Mouse (Mus musculus) megakaryocyte, adult 5-6 weeks (primary cell): ENCODE measurements around the gene Hsd17b2. TPM values are rescaled to one million over a fixed set of nuclear protein-coding genes. Genes with fewer than 3 reads are reported as not detected.
A peak's percentile ranks its signal among the peaks of the same experiment; 100 is the strongest.
"Not testable (repeated sequence)": the region's sequence is repeated elsewhere in the genome, so short reads cannot be mapped to it uniquely, and the experiment has no call there.

Experiments used
- ATAC-seq: 2 replicates; pipeline ENCODE4 v1.8.0; 2016; ENCODE audit warnings: mild to moderate bottlenecking, inconsistent platforms; ENCODE audit not compliant: poor library complexity, severe bottlenecking
- total RNA-seq, 2 experiments: library from RNA; stranded (forward) in 1 of 2; stranded (reverse) in 1 of 2; fragments of 153-499, 151-499 nt in 1 of 2; fragments of 221-1000, 200-1000 nt in 1 of 2; gene quantifications; 2 replicates each; pipeline versions ENCODE4 v1.2.3 to v1.2.4; 2015 to 2017

Hsd17b2 gene
- total RNA-seq, 2 experiments from 2014 or later = not detected

- no peak for ATAC-seq
Measured at GRCm38 (mm10) chr8:117712226-117712625, 10.5 kb downstream of the Hsd17b2 start.

GRCm38 (mm10) chr8:117714604-117715003, 12.9 kb downstream of the Hsd17b2 start:
- no peak for ATAC-seq

GRCm38 (mm10) chr8:117715896-117716295, 14.2 kb downstream of the Hsd17b2 start:
- no peak for ATAC-seq

GRCm38 (mm10) chr8:117718152-117718860, 16.6 kb downstream of the Hsd17b2 start:
- ATAC-seq = no peak

GRCm38 (mm10) chr8:117726467-117726866, 24.8 kb downstream of the Hsd17b2 start:
- peak; percentile 66 for ATAC-seq

GRCm38 (mm10) chr8:117727561-117727960, 25.9 kb downstream of the Hsd17b2 start:
- ATAC-seq = no peak

- ATAC-seq = 0 out of 2 replicates have a peak, but pooled peaks have one; percentile 52
Measured at GRCm38 (mm10) chr8:117728234-117728633, 26.5 kb downstream of the Hsd17b2 start.

GRCm38 (mm10) chr8:117730980-117731379, 29.3 kb downstream of the Hsd17b2 start:
- no peak for ATAC-seq

GRCm38 (mm10) chr8:117736657-117737175, 35.0 kb downstream of the Hsd17b2 start:
- no peak for ATAC-seq

- not testable (repeated sequence) for ATAC-seq
Measured at GRCm38 (mm10) chr8:117738206-117738605, 36.5 kb downstream of the Hsd17b2 start.

GRCm38 (mm10) chr8:117740387-117740998, 38.8 kb downstream of the Hsd17b2 start:
- no peak for ATAC-seq

GRCm38 (mm10) chr8:117742431-117743012, 40.8 kb downstream of the Hsd17b2 start:
- no peak for ATAC-seq

GRCm38 (mm10) chr8:117746651-117747050, 44.9 kb downstream of the Hsd17b2 start:
- ATAC-seq = no peak

GRCm38 (mm10) chr8:117747428-117747827, 45.7 kb downstream of the Hsd17b2 start:
- ATAC-seq = no peak

- no peak for ATAC-seq
Measured at GRCm38 (mm10) chr8:117747886-117748730, 46.4 kb downstream of the Hsd17b2 start.

- no peak for ATAC-seq
Measured at GRCm38 (mm10) chr8:117749436-117749835, 47.7 kb downstream of the Hsd17b2 start.

- ATAC-seq = no peak
Measured at GRCm38 (mm10) chr8:117757900-117758299, 56.2 kb downstream of the Hsd17b2 start.

- ATAC-seq = no peak
Measured at GRCm38 (mm10) chr8:117762776-117763175, 61.1 kb downstream of the Hsd17b2 start.

GRCm38 (mm10) chr8:117764625-117765024, 62.9 kb downstream of the Hsd17b2 start:
- ATAC-seq = no peak

- ATAC-seq = no peak
Measured at GRCm38 (mm10) chr8:117765947-117766346, 64.2 kb downstream of the Hsd17b2 start.

- no peak for ATAC-seq
Measured at GRCm38 (mm10) chr8:117768971-117769370, 67.3 kb downstream of the Hsd17b2 start.
